Mouse (Mus musculus) cerebellum, adult (tissue): ENCODE measurements around the gene Ssr1.

ENCODE experiments used
- ATAC-seq: cut with Nextera tagmentation; 2 replicates; pipeline ENCODE4 v1.9.2; 2017; ENCODE audit warnings: mild to moderate bottlenecking, moderate library complexity, mixed read lengths; ENCODE audit not compliant: insufficient number of reproducible peaks, low FRiP score, low TSS enrichment

Gene Ssr1

GRCm38 (mm10) chr13:37981063-37981462, 13.0 kb downstream of the Ssr1 start:
- no peak for ATAC-seq

GRCm38 (mm10) chr13:37980346-37980745, 13.7 kb downstream of the Ssr1 start:
- no peak for ATAC-seq

- no peak for ATAC-seq
These were observed 14.5 kb downstream of the Ssr1 start for GRCm38 (mm10) chr13:37979506-37979905.

GRCm38 (mm10) chr13:37974731-37975130, 19.3 kb downstream of the Ssr1 start:
- ATAC-seq: no peak

GRCm38 (mm10) chr13:37974036-37974435, 20.0 kb downstream of the Ssr1 start:
- ATAC-seq: no peak

- ATAC-seq: no peak
These were observed 23.0 kb downstream of the Ssr1 start for GRCm38 (mm10) chr13:37970887-37971530.

GRCm38 (mm10) chr13:37969988-37970387, 24.0 kb downstream of the Ssr1 start:
- no peak for ATAC-seq

- ATAC-seq: peak; percentile 65
These were observed 24.7 kb downstream of the Ssr1 start for GRCm38 (mm10) chr13:37969337-37969736.

GRCm38 (mm10) chr13:37967565-37967964, 26.5 kb downstream of the Ssr1 start:
- no peak for ATAC-seq

GRCm38 (mm10) chr13:37967052-37967437, 27.0 kb downstream of the Ssr1 start:
- no peak for ATAC-seq

GRCm38 (mm10) chr13:37966256-37967051, 27.6 kb downstream of the Ssr1 start:
- no peak for ATAC-seq

- no peak for ATAC-seq
These were observed 28.7 kb downstream of the Ssr1 start for GRCm38 (mm10) chr13:37965126-37965914.

GRCm38 (mm10) chr13:37964128-37965087, 29.6 kb downstream of the Ssr1 start:
- ATAC-seq: no peak

GRCm38 (mm10) chr13:37963354-37964007, 30.5 kb downstream of the Ssr1 start:
- ATAC-seq: 0 out of 2 replicates have a peak, but pooled peaks have one; percentile 41

GRCm38 (mm10) chr13:37962541-37962940, 31.5 kb downstream of the Ssr1 start:
- ATAC-seq: no peak

- no peak for ATAC-seq
These were observed 34.1 kb downstream of the Ssr1 start for GRCm38 (mm10) chr13:37959936-37960335.

- ATAC-seq: no peak
These were observed 34.6 kb downstream of the Ssr1 start for GRCm38 (mm10) chr13:37959239-37959907.

- ATAC-seq: no peak
These were observed 35.3 kb downstream of the Ssr1 start for GRCm38 (mm10) chr13:37958498-37959238.
